Mouse (Mus musculus): Measurements from ENCODE around the gene Fam43a.

DNA sequence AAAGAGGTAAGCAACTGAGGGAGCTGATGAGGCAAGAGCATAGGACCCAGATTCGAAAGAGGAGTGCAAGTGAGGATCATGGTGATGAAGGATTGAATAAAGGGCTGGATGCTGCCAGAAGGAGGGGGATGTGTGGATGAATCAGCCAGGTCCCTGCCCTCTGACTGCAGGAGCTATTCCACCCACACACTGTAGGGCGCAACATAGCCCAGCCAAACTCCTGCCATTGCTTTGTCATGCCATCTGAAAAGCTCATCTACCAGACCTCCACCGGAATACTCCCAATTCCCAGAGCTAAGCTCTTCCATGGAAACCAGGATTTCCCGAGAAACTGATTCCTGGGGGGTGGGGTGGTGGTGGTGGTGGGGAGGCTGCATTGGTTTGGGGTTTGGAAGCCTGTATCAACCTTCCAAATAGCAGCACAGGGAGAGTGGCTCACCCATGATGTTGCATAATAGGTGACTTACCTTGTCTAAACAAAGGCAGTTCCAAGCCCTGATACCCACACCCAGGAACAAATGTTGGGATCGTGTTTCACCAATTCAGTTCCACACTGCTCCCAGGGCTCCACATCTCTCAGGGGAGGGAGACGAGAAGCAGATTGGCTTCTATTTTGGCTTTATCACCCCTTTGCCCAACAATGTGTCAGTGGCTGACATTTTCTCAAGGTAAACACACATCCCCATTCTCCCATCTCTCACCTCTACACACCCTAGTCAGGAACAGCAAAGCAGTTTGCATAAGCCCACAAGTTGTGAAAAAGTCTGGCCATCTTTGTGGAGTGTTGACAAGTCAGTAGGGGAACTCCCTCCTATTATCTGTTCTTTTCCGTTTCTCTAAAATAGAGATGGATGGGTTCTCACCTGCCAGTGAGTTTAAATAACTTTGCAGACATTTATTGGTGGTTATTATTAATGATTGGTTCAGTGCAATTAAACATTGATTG is 9.0 kb upstream of the Fam43a start:
- no peak for TF ChIP-seq POLR2A (IDR thresholded peaks at IDR 0.05; ENCODE audit: low read depth, low read length)
- no peak for TF ChIP-seq CTCF (conservative IDR thresholded peaks at IDR 0.05; ENCODE audit: insufficient read depth, insufficient read length, low read depth, low read length)

Data from kidney, adult 2 months (tissue).